Mouse (Mus musculus): ENCODE measurements around the gene 4930470P17Rik.

The 4930470P17Rik gene

GRCm38 (mm10) chr2:170579551-170579950 is 22.3 kb downstream of the 4930470P17Rik start:
- in situ Hi-C loops (cut with MseI, MboI) = loop anchor here in 1 of 2 experiments (25.0 kb wide), 1 partner anchor 142 kb away; the partner anchor contains the start of gene Bcas1

GRCm38 (mm10) chr2:170578588-170578987 is 23.2 kb downstream of the 4930470P17Rik start:
- in situ Hi-C loops (cut with MseI, MboI) = loop anchor here in 1 of 2 experiments (25.0 kb wide), 1 partner anchor 141 kb away; the partner anchor contains the start of gene Bcas1

GRCm38 (mm10) chr2:170577502-170577901 is 24.3 kb downstream of the 4930470P17Rik start:
- in situ Hi-C loops (cut with MseI, MboI) = loop anchor here in 1 of 2 experiments (25.0 kb wide), 1 partner anchor 140 kb away; the partner anchor contains the start of gene Bcas1

GRCm38 (mm10) chr2:170576077-170576476 is 25.7 kb downstream of the 4930470P17Rik start:
- in situ Hi-C loops (cut with MseI, MboI) = loop anchor here in 1 of 2 experiments (25.0 kb wide), 1 partner anchor 139 kb away; the partner anchor contains the start of gene Bcas1

GRCm38 (mm10) chr2:170564995-170565394 is 36.8 kb downstream of the 4930470P17Rik start:
- in situ Hi-C loops (cut with MseI, MboI) = no loop called here

GRCm38 (mm10) chr2:170563956-170564855 is 37.6 kb downstream of the 4930470P17Rik start:
- in situ Hi-C loops (cut with MseI, MboI) = no loop called here

- in situ Hi-C loops (cut with MseI, MboI) = no loop called here
These were observed 49.7 kb downstream of the 4930470P17Rik start for GRCm38 (mm10) chr2:170552088-170552487.

- in situ Hi-C loops (cut with MseI, MboI) = no loop called here
These were observed 51.6 kb downstream of the 4930470P17Rik start for GRCm38 (mm10) chr2:170550240-170550639.

- in situ Hi-C loops (cut with MseI, MboI) = no loop called here
These were observed 52.7 kb downstream of the 4930470P17Rik start for GRCm38 (mm10) chr2:170549146-170549545.

- in situ Hi-C loops (cut with MseI, MboI) = no loop called here
These were observed 53.8 kb downstream of the 4930470P17Rik start for GRCm38 (mm10) chr2:170548046-170548445.

- in situ Hi-C loops (cut with MseI, MboI) = no loop called here
These were observed 54.3 kb downstream of the 4930470P17Rik start for GRCm38 (mm10) chr2:170547526-170547925.

GRCm38 (mm10) chr2:170545745-170546144 is 56.1 kb downstream of the 4930470P17Rik start:
- in situ Hi-C loops (cut with MseI, MboI) = no loop called here

GRCm38 (mm10) chr2:170544950-170545349 is 56.9 kb downstream of the 4930470P17Rik start:
- in situ Hi-C loops (cut with MseI, MboI) = no loop called here

- in situ Hi-C loops (cut with MseI, MboI) = no loop called here
These were observed 57.7 kb downstream of the 4930470P17Rik start for GRCm38 (mm10) chr2:170544159-170544558.

GRCm38 (mm10) chr2:170543625-170544024 is 58.2 kb downstream of the 4930470P17Rik start:
- in situ Hi-C loops (cut with MseI, MboI) = no loop called here

- in situ Hi-C loops (cut with MseI, MboI) = no loop called here
These were observed 62.6 kb downstream of the 4930470P17Rik start for GRCm38 (mm10) chr2:170539211-170539610.

GRCm38 (mm10) chr2:170535841-170536240 is 66.0 kb downstream of the 4930470P17Rik start:
- in situ Hi-C loops (cut with MseI, MboI) = no loop called here

- in situ Hi-C loops (cut with MseI, MboI) = no loop called here
These were observed 67.0 kb downstream of the 4930470P17Rik start for GRCm38 (mm10) chr2:170534803-170535174.

GRCm38 (mm10) chr2:170534116-170534802 is 67.6 kb downstream of the 4930470P17Rik start:
- in situ Hi-C loops (cut with MseI, MboI) = no loop called here

- in situ Hi-C loops (cut with MseI, MboI) = no loop called here
These were observed 71.6 kb downstream of the 4930470P17Rik start for GRCm38 (mm10) chr2:170530256-170530655.

- in situ Hi-C loops (cut with MseI, MboI) = loop anchor here in 1 of 2 experiments (5.0 kb wide), 1 partner anchor 343 kb away; no protein-coding TSS in a partner anchor
These were observed 72.1 kb downstream of the 4930470P17Rik start for GRCm38 (mm10) chr2:170529766-170530165.
